Mouse (Mus musculus): ENCODE data around the gene Ccdc82.

The Ccdc82 gene

GRCm38 (mm10) chr9:13246815-13247638 lies at the start of gene Ccdc82:
TSS of gene Ccdc82 (plus strand) at chr9:13246955.
- in situ Hi-C loops (cut with MboI; ENCODE audit: unreplicated experiment in 2 of 2) = loop anchor here in 1 of 2 experiments (5.0 to 10.0 kb wide), 2 partner anchors 218 to 345 kb away; no protein-coding TSS in a partner anchor

GRCm38 (mm10) chr9:13200079-13200478 lies 46.7 kb upstream of the Ccdc82 start:
- in situ Hi-C loops (cut with MboI; ENCODE audit: unreplicated experiment in 2 of 2) = no loop called here

- in situ Hi-C loops (cut with MboI; ENCODE audit: unreplicated experiment in 2 of 2) = no loop called here
Observed at GRCm38 (mm10) chr9:13203109-13203508, 43.6 kb upstream of the Ccdc82 start.

GRCm38 (mm10) chr9:13203681-13204080 lies 43.1 kb upstream of the Ccdc82 start:
- in situ Hi-C loops (cut with MboI; ENCODE audit: unreplicated experiment in 2 of 2) = no loop called here

GRCm38 (mm10) chr9:13206369-13206768 lies 40.4 kb upstream of the Ccdc82 start:
- in situ Hi-C loops (cut with MboI; ENCODE audit: unreplicated experiment in 2 of 2) = no loop called here

- in situ Hi-C loops (cut with MboI; ENCODE audit: unreplicated experiment in 2 of 2) = no loop called here
Observed at GRCm38 (mm10) chr9:13225872-13226271, 20.9 kb upstream of the Ccdc82 start.

GRCm38 (mm10) chr9:13230553-13230952 lies 16.2 kb upstream of the Ccdc82 start:
- in situ Hi-C loops (cut with MboI; ENCODE audit: unreplicated experiment in 2 of 2) = loop anchor here (10.0 kb wide), 3 partner anchors 574 to 1474 kb away; no protein-coding TSS in a partner anchor

- in situ Hi-C loops (cut with MboI; ENCODE audit: unreplicated experiment in 2 of 2) = loop anchor here (10.0 kb wide), 3 partner anchors 573 to 1473 kb away; no protein-coding TSS in a partner anchor
Observed at GRCm38 (mm10) chr9:13231545-13232216, 15.1 kb upstream of the Ccdc82 start.

- in situ Hi-C loops (cut with MboI; ENCODE audit: unreplicated experiment in 2 of 2) = loop anchor here in 1 of 2 experiments (10.0 kb wide), 1 partner anchor 222 kb away; no protein-coding TSS in a partner anchor
Observed at GRCm38 (mm10) chr9:13242321-13242720, 4.4 kb upstream of the Ccdc82 start.

GRCm38 (mm10) chr9:13245481-13245880 lies 1.3 kb upstream of the Ccdc82 start, which contains the start of gene Jrkl:
TSS of gene Jrkl (minus strand) at chr9:13245829.
- in situ Hi-C loops (cut with MboI; ENCODE audit: unreplicated experiment in 2 of 2) = loop anchor here in 1 of 2 experiments (5.0 to 10.0 kb wide), 2 partner anchors 219 to 347 kb away; no protein-coding TSS in a partner anchor

- in situ Hi-C loops (cut with MboI; ENCODE audit: unreplicated experiment in 2 of 2) = loop anchor here in 1 of 2 experiments (5.0 to 10.0 kb wide), 2 partner anchors 217 to 344 kb away; no protein-coding TSS in a partner anchor
Observed at GRCm38 (mm10) chr9:13248104-13248503, 1.3 kb downstream of the Ccdc82 start.

- in situ Hi-C loops (cut with MboI; ENCODE audit: unreplicated experiment in 2 of 2) = loop anchor here (5.0 kb wide), 1 partner anchor 36 kb away; no protein-coding TSS in a partner anchor
Observed at GRCm38 (mm10) chr9:13251251-13251650, 4.5 kb downstream of the Ccdc82 start.

GRCm38 (mm10) chr9:13256726-13257125 lies 10.0 kb downstream of the Ccdc82 start:
- in situ Hi-C loops (cut with MboI; ENCODE audit: unreplicated experiment in 2 of 2) = no loop called here

- in situ Hi-C loops (cut with MboI; ENCODE audit: unreplicated experiment in 2 of 2) = no loop called here
Observed at GRCm38 (mm10) chr9:13258173-13258572, 11.4 kb downstream of the Ccdc82 start.

GRCm38 (mm10) chr9:13260980-13261379 lies 14.2 kb downstream of the Ccdc82 start:
- in situ Hi-C loops (cut with MboI; ENCODE audit: unreplicated experiment in 2 of 2) = no loop called here

- in situ Hi-C loops (cut with MboI; ENCODE audit: unreplicated experiment in 2 of 2) = no loop called here
Observed at GRCm38 (mm10) chr9:13273219-13273618, 26.5 kb downstream of the Ccdc82 start.

GRCm38 (mm10) chr9:13287482-13287881 lies 40.7 kb downstream of the Ccdc82 start:
- in situ Hi-C loops (cut with MboI; ENCODE audit: unreplicated experiment in 2 of 2) = loop anchor here (5.0 kb wide), 1 partner anchor 35 kb away; no protein-coding TSS in a partner anchor

GRCm38 (mm10) chr9:13296274-13297121 lies 49.7 kb downstream of the Ccdc82 start:
- in situ Hi-C loops (cut with MboI; ENCODE audit: unreplicated experiment in 2 of 2) = no loop called here

GRCm38 (mm10) chr9:13297122-13297667 lies 50.4 kb downstream of the Ccdc82 start:
- in situ Hi-C loops (cut with MboI; ENCODE audit: unreplicated experiment in 2 of 2) = no loop called here
